Mouse (Mus musculus): ENCODE results near the gene Lbhd2. TPM values are rescaled to one million over a fixed set of nuclear protein-coding genes. Genes with fewer than 3 reads are reported as not detected.
A peak's percentile ranks its signal among the peaks of the same experiment; 100 is the strongest.

Gene Lbhd2
- polyA plus RNA-seq, 1 experiment from 2014 or later, result 12.4 TPM

GRCm38 (mm10) chr12:111434745-111435327, 28.2 kb downstream of the Lbhd2 start:
- no peak for ATAC-seq (ENCODE audit: insufficient number of reproducible peaks, low FRiP score, low TSS enrichment, low read depth)
- no peak overlapping the region for H3K4me2 ChIP-seq
- no peaks in the 10 kb centered on the region for H3K36me3 ChIP-seq
- H3K9ac ChIP-seq, result no peak overlapping the region
- no peaks in the 10 kb centered on the region for H3K9me3 ChIP-seq
- no peak overlapping the region for H3K27ac ChIP-seq
- H3K27me3 ChIP-seq, result peaks cover 77% of the 10 kb centered on the region
- 41% methylated on average over 8 of the region's 8 CpGs for WGBS
- H3K4me1 ChIP-seq, result peaks cover 27% of the 10 kb centered on the region
- no peak overlapping the region for H3K4me3 ChIP-seq

GRCm38 (mm10) chr12:111436170-111436569, 29.6 kb downstream of the Lbhd2 start:
- peaks cover 14% of the 10 kb centered on the region for H3K4me1 ChIP-seq
- no peaks in the 10 kb centered on the region for H3K9me3 ChIP-seq
- 77% methylated on average over 3 of the region's 3 CpGs for WGBS
- H3K9ac ChIP-seq, result no peak overlapping the region
- no peak overlapping the region for H3K27ac ChIP-seq
- no peak overlapping the region for H3K4me2 ChIP-seq
- H3K36me3 ChIP-seq, result no peaks in the 10 kb centered on the region
- H3K4me3 ChIP-seq, result no peak overlapping the region
- no peak for ATAC-seq (ENCODE audit: insufficient number of reproducible peaks, low FRiP score, low TSS enrichment, low read depth)
- peaks cover 72% of the 10 kb centered on the region for H3K27me3 ChIP-seq

GRCm38 (mm10) chr12:111436640-111437039, 30.0 kb downstream of the Lbhd2 start:
- H3K27ac ChIP-seq, result no peak overlapping the region
- no peaks in the 10 kb centered on the region for H3K36me3 ChIP-seq
- H3K4me3 ChIP-seq, result no peak overlapping the region
- H3K9me3 ChIP-seq, result no peaks in the 10 kb centered on the region
- no peak for ATAC-seq (ENCODE audit: insufficient number of reproducible peaks, low FRiP score, low TSS enrichment, low read depth)
- H3K4me2 ChIP-seq, result no peak overlapping the region
- H3K27me3 ChIP-seq, result peaks cover 72% of the 10 kb centered on the region
- 55% methylated on average over 8 of the region's 8 CpGs for WGBS
- H3K4me1 ChIP-seq, result peaks cover 12% of the 10 kb centered on the region
- H3K9ac ChIP-seq, result no peak overlapping the region

DNA sequence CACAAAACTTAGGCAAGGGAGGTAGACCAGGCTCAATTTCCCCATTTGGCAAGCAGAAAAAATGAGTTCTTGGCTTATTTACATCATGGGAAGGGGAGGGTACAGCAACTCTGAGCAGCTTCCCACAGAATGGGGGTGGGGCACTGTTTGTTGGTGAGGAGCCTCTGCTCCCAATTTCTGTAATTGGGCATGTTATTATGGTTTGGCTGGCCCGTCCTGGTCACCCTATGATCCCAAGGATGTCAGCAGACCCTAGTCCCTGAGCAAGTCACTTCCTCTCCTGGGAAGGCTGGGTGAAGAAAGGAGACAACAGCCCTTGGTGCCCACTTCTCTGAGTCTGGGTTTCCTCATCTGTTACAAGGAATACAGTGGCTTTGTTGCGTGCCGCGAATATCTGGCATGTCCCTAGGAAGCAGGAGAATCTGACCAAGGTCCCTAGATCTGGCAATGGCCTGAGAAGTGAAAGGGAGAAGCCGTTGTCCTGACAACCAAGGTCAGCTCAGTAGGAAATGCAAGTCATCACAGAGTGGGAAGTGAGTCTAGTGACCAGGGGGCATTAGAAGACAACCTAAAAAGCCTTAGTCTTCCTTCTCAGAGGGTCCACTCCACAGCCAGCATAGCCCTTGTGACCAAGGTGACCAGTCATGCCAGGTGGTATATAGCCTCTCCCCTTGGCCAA, 30.8 kb downstream of the Lbhd2 start:
- no peak for ATAC-seq (ENCODE audit: insufficient number of reproducible peaks, low FRiP score, low TSS enrichment, low read depth)
- no peaks in the 10 kb centered on the region for H3K9me3 ChIP-seq
- no peak overlapping the region for H3K9ac ChIP-seq
- 60% methylated on average over 5 of the region's 5 CpGs for WGBS
- H3K36me3 ChIP-seq, result no peaks in the 10 kb centered on the region
- peaks cover 72% of the 10 kb centered on the region for H3K27me3 ChIP-seq
- H3K4me1 ChIP-seq, result peaks cover 12% of the 10 kb centered on the region
- no peak overlapping the region for H3K4me3 ChIP-seq
- H3K4me2 ChIP-seq, result no peak overlapping the region
- no peak overlapping the region for H3K27ac ChIP-seq

- Histone ChIP-seq H3K4me1 (peaks cover 21% of the 10 kb centered on the region), H3K4me2 (no peak overlapping the region), H3K9me3 (no peaks in the 10 kb centered on the region), H3K27ac (no peak overlapping the region), H3K36me3 (no peaks in the 10 kb centered on the region), H3K9ac (no peak overlapping the region), H3K4me3 (no peak overlapping the region), H3K27me3 (peaks cover 82% of the 10 kb centered on the region)
- no peak for ATAC-seq (ENCODE audit: insufficient number of reproducible peaks, low FRiP score, low TSS enrichment, low read depth)
- WGBS, result 81% methylated on average over 6 of the region's 6 CpGs
These were observed 32.2 kb downstream of the Lbhd2 start for GRCm38 (mm10) chr12:111438850-111439249.

DNA sequence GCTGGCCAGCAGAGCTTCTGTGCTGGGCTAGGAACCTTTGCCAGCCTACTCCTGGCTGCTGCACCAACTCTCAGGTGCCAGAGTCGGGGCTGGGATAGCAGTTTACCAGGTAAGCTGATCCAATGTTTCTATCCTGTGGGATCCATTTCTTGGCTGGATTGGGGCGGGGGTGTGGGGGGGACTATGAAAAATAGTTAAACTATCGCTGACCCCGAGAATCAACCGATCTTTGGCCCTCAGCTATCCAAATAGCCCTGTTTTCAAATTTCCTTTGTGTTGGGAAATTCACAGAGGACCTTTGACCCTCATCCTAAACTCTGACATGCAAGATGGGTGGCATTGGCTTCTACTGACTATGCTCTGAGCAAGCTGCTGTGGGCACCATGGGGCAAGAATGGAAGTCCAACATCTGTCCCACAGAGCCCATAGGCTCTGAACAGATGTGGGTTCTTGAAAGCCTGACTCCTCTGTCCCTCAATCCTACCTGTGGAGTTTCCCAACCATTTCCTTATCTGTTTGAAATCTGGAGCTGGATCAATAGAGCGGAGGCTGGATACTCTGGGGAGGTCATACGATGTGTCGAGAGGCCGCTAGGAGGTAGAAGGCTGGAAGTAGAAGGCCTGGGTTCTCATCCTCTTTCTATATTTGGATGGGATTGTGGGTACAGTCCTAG, 34.2 kb downstream of the Lbhd2 start:
- no peak overlapping the region for H3K4me3 ChIP-seq
- H3K27ac ChIP-seq, result no peak overlapping the region
- H3K4me1 ChIP-seq, result peaks cover 27% of the 10 kb centered on the region
- no peaks in the 10 kb centered on the region for H3K9me3 ChIP-seq
- H3K27me3 ChIP-seq, result peaks cover 93% of the 10 kb centered on the region
- no peak overlapping the region for H3K4me2 ChIP-seq
- no peaks in the 10 kb centered on the region for H3K36me3 ChIP-seq
- WGBS, result 88% methylated on average over 9 of the region's 9 CpGs
- no peak for ATAC-seq (ENCODE audit: insufficient number of reproducible peaks, low FRiP score, low TSS enrichment, low read depth)
- no peak overlapping the region for H3K9ac ChIP-seq

DNA sequence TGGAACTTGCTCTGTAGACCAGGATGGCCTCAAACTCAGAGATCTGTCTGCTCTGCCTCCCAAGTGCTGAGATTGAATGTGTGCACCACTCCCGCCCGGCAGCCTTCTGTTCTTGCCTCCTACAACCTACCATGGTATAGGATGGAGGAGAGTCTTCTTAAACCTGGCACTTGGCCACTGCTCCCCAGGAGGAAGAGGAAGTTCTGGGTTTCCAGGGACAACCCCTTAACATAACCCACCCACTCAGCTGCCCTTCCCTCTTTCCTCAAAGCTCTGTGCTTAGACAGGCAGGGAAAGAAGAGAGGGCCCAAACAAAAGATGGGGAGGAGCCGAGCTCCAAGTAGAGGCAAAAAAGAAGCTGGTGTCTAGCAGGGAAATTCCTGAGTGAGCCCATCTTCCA, 34.9 kb downstream of the Lbhd2 start:
- no peak for ATAC-seq (ENCODE audit: insufficient number of reproducible peaks, low FRiP score, low TSS enrichment, low read depth)
- Histone ChIP-seq H3K27ac (no peak overlapping the region), H3K36me3 (no peaks in the 10 kb centered on the region), H3K4me1 (peaks cover 34% of the 10 kb centered on the region), H3K4me3 (no peak overlapping the region), H3K9me3 (no peaks in the 10 kb centered on the region), H3K9ac (no peak overlapping the region), H3K27me3 (peaks cover 95% of the 10 kb centered on the region), H3K4me2 (no peak overlapping the region)
- WGBS, result 78% methylated on average over 3 of the region's 3 CpGs

- H3K4me3 ChIP-seq, result peak within 1 kb of the TSS; percentile 37
- ATAC-seq (ENCODE audit: insufficient number of reproducible peaks, low FRiP score, low TSS enrichment, low read depth), result peak; percentile 36; the same call in 1 of the 2 replicates
- H3K27ac ChIP-seq, result no peak within 1 kb of the TSS
- H3K27me3 ChIP-seq, result peaks cover 95% of the 10 kb centered on the region
- no peak within 1 kb of the TSS for H3K9ac ChIP-seq
- H3K36me3 ChIP-seq, result no peaks in the 10 kb centered on the region
- peak within 1 kb of the TSS; percentile 67 for H3K4me2 ChIP-seq
- no peaks in the 10 kb centered on the region for H3K9me3 ChIP-seq
- WGBS, result under 1% methylated on average over 48 of the region's 48 CpGs
- H3K4me1 ChIP-seq, result peaks cover 38% of the 10 kb centered on the region
These were observed 35.9 kb downstream of the Lbhd2 start, which contains the start of gene Tnfaip2 for GRCm38 (mm10) chr12:111442309-111443010. Gene Tnfaip2, plus strand, starts transcription at chr12:111442469.

DNA sequence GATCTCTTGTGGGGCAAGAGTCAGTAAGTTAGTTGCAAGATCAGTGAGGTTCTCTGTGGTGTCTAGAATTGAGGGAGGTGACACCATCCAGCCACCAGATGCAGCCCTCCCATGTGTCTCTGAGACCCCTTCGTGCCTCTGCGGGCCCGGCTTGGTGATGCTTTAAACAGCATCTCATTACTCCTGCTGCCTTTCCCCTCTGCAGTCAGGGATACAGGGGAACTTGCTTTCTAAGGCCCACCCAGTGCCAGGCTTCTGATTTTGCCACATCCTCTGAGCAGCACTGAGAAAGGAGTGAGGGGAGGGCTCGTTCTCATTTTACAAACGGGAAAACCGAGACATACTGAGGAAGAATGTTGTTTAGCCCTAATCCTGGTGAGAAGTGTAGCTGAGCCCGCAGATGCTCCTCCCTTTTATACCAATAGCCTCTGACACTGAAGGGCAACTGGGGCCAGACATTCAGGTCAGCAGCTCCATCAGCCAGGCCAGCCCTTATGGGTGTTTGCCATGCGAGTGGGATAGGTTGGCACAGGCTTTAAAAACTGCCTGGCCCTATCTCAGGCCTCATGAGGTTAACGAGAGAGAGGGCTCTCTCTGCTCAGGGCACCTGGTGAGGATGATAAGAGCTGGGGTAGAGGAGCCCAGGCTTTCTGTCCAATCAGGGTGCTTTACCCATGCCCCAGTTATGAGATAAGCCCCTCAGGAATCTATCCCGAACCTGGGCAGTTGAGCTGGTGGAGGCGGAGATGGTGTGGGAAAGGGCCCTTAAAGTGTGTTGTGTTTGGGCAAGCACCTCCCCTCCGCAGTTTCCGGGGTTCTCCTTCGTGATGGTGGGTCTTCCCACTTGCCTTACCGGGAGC, 36.6 kb downstream of the Lbhd2 start:
- Histone ChIP-seq H3K4me1 (peaks cover 46% of the 10 kb centered on the region), H3K9ac (no peak overlapping the region), H3K4me3 (peak overlapping the region; percentile 37), H3K27me3 (peaks cover 95% of the 10 kb centered on the region), H3K4me2 (peak overlapping the region; percentile 67), H3K36me3 (no peaks in the 10 kb centered on the region), H3K9me3 (no peaks in the 10 kb centered on the region), H3K27ac (no peak overlapping the region; the same call in 1 of the 2 replicates)
- 25% methylated on average over 15 of the region's 15 CpGs for WGBS
- no peak for ATAC-seq (ENCODE audit: insufficient number of reproducible peaks, low FRiP score, low TSS enrichment, low read depth)

DNA sequence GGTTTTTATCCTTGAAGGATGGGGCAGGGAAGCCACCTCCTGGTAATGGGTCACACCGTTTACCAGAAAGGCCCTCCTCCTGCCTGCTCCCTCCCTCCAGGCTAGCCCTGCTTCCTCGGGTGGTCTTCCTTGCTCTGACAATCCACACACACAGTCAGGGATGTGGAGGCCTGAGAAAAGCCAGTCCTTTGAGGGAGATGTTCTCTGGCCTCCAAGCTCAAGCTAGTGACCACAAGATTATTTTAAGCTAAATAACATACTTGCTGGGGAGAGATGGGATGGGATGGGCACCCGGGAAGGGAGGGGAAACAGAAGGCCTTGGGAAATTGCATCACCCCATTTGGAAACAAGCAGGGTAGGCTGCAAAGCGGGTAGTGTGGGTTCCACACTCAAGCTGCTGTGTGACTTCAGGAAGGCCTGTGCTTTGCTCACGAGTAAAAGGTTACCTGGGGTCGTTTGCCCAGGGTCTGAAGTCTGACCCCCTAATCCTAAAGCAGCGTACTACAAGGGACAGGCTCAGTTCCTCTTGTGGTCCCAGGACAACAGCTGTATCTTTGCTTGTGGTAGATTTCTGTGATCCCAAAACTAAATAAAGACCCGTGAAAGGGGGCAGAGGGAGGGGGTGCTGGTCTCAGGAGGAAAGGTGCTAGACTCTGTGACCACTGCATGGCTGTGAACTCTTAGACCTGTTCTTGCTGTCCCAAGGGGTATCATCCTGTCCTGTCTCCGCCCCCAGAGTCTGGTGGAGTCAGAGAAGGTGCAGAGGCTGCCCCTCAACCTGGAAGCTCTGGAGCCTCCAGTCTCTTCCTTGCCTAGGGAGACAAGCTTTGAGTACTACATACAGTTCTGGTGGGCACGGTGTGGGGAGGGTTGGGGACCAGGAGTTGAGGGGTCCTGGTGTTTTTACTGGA, 37.6 kb downstream of the Lbhd2 start:
- H3K9ac ChIP-seq, result no peak overlapping the region
- WGBS, result 35% methylated on average over 10 of the region's 10 CpGs
- H3K4me2 ChIP-seq, result no peak overlapping the region
- H3K27ac ChIP-seq, result no peak overlapping the region; the same call in 1 of the 2 replicates
- H3K36me3 ChIP-seq, result no peaks in the 10 kb centered on the region
- H3K27me3 ChIP-seq, result peaks cover 95% of the 10 kb centered on the region
- no peak overlapping the region for H3K4me3 ChIP-seq
- H3K9me3 ChIP-seq, result no peaks in the 10 kb centered on the region
- peaks cover 53% of the 10 kb centered on the region for H3K4me1 ChIP-seq
- ATAC-seq (ENCODE audit: insufficient number of reproducible peaks, low FRiP score, low TSS enrichment, low read depth), result no peak

Measured in limb, embryonic 15.5 days (tissue).